Mouse (Mus musculus): ENCODE measurements at regions not wholly inside any gene's neighbourhood (a gene's known extent, or its start where the extent isn't known, plus 50 kb on each side); places are given as distances from the start of the nearest gene placed in this dataset.

DNA sequence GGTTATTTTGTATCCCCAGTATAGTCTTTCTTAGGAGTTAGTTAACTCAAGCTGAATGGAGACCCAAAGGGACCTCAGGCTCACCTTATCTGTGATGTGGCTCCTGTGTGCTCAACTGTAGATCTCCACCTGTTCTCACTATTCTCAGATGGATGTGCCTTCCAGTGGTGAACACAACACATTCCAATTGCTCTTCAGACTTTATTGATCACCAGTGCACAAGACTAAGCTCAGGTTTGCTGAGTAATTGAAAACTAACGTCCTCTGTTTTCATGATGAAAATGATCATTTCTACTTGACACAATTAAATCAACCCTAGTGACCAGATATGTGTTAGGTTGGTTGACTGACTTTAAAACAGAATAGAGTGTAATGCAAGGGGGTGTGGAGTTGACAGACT lies 495.4 kb upstream of the Mon1b start:
- intact Hi-C loops (cut with DNase I) = no loop called here
- DNase-seq (ENCODE audit: extremely low spot score in 1 of 2, low spot score in 2 of 2) = no peak

DNA sequence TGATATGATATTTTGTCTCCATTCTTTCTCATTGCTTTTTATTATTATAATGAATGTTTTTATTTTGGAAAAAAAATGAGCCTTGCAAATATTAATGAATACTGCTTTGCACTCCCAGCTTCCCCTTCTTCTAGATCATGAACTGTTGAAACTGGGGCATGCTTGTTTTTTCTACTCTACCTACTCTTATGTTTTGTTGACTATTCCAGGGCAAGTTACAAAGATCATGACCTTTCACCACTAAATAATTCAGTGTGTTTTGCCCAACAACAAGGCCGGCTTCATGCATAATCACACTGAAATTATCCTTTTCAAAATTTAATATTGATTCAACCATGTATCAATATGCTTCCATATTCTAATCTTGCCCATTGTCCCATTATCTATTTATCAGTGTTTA lies 494.3 kb upstream of the Mon1b start:
- intact Hi-C loops (cut with DNase I) = no loop called here
- DNase-seq (ENCODE audit: extremely low spot score in 1 of 2, low spot score in 2 of 2) = no peak

DNA sequence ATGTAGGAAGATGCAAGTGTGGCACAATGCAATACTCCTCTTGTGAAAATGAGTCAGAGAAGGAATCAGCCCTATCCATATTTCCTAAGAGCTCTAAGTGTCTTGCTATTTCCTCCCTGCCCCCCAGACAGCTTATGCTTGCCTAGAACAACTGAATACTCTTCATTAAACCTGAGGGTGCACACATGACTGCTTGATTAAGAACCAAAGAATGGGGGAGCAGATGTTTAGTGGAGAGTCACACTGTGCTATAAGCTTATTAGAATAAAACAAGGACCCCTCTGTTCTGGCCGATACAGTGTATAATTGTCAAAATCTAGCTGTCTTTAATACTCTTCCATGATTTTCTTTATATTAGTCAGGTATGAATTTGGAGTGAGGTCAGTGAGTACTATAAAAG lies 458.8 kb upstream of the Mon1b start:
- intact Hi-C loops (cut with DNase I) = no loop called here
- no peak for DNase-seq (ENCODE audit: extremely low spot score in 1 of 2, low spot score in 2 of 2)

DNA sequence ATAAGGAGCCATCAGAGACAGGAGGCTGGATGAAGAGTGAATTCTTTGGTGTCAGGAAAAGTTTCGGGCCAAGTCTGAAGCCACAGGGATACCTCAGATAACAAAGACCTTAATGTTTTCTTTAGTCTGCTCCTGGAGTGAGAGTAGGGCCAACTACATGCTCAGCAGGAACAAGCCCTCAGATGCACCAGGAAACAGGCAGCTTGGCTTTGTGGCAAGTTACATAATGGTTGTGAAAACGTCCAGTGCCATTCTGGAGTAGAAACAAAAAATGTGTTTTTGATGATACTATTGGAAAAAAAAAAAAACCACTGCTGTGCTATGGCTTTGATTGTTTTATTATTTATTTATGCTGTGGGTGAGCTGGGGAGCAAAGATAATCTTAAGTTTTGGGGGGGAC lies 452.2 kb upstream of the Mon1b start:
- no peak for DNase-seq (ENCODE audit: extremely low spot score in 1 of 2, low spot score in 2 of 2)
- intact Hi-C loops (cut with DNase I) = no loop called here

DNA sequence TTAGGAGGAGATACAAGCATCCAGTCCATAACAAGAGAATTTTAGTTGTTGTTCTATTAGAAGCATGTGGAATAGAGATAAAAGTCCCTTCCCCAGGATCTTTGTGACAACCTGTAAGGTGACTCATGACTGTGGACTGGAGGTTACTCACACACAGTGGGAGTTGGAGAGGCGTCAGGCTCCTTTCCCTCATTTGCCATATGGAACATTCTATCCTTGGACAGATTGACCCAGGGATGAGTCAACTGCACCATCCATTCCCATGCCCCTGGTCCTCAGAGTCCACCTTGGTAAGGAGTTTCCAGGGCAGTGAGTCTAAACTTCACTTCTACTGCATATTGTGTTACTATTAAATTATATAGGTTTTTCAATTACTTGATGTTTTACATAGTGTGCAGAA lies 444.9 kb upstream of the Mon1b start:
- intact Hi-C loops (cut with DNase I) = no loop called here
- no peak for DNase-seq (ENCODE audit: extremely low spot score in 1 of 2, low spot score in 2 of 2)

DNA sequence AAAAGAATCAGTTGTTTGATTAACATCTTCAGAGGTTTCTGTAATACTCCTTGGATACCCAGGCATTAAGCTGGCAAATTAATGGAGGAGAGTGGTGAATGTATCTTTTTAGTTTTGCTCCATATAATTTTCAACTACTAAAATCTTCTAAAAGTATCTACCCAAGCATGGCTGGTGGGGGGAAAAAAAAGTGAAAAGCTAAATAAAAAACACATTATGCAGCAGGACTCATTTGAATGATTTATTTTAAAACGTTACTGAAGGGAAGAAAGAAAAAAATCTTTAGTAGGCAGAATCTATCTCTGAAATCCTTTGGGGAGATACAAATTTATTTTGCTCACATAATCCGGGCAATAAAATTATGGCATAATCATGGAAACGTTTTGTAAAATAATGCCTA lies 443.9 kb upstream of the Mon1b start:
- no peak for DNase-seq (ENCODE audit: extremely low spot score in 1 of 2, low spot score in 2 of 2)
- intact Hi-C loops (cut with DNase I) = no loop called here

Measured in left cerebral cortex, postnatal 10 days (tissue).